Mouse (Mus musculus) heart, postnatal 14 days (tissue): ENCODE data around the gene Ifrd2. TPM values are rescaled to one million over a fixed set of nuclear protein-coding genes. Genes with fewer than 3 reads are reported as not detected.

Experiments used
- DNase-seq, 2 experiments: peaks; one replicate each; pipeline ENCODE4 v3.0.0; 2021 to 2022
- intact Hi-C: fragments of 180-260 bp; cut with DNase I; formaldehyde crosslinking; loops from one replicate; pipeline ENCODE4 v1.15.1; 2025
- total RNA-seq, 2 experiments: library from RNA; stranded (reverse); gene quantifications; 2 replicates each; pipeline ENCODE4 v1.2.3; 2021

The Ifrd2 gene
- total RNA-seq, 2 experiments from 2014 or later = 36.7 to 47.1 TPM

DNA sequence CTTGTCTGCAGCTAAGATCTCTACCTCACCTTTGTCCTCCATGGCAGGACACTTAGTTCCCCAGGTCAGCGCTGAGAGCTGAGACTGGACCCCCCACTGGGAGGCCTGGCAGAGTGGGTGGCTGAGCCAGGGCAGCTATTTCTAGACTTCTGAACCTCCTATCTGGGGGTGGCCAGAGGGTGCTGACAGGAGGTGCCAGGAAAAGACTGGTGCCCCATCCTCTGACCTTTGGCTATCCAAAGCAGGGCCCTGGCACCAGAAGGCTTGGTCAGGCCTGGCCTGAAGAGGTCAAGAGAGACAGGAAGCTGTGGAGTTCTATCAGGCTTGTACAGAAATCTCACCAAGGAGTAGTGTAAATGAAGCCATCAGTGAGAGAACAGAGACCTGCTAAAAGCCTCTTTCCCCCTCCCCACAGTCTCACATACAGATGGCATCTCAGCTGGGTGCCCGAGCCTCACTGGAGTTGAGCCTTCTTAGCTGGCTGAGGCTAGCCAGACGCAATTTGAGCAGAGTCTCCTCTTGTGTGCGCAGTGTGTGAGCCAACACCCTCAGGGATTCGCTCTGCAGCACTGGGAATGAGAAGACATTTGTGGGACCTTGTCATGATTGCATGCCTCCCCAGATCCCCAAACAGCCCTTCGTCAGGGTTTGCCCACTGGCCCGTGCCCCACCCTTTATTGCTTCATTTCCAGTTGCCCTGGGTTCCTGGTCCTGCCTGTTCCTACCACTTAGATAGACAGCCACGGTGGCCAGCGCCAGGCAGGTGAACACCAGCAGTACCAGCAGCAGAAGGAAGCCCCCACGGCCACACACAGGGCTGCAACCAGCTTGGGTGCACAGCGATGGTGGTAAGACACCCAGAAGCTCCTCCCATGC is 5.9 kb downstream of the Ifrd2 start:
- peak; percentile 49 to 63 for DNase-seq
- intact Hi-C loops = no loop called here

DNA sequence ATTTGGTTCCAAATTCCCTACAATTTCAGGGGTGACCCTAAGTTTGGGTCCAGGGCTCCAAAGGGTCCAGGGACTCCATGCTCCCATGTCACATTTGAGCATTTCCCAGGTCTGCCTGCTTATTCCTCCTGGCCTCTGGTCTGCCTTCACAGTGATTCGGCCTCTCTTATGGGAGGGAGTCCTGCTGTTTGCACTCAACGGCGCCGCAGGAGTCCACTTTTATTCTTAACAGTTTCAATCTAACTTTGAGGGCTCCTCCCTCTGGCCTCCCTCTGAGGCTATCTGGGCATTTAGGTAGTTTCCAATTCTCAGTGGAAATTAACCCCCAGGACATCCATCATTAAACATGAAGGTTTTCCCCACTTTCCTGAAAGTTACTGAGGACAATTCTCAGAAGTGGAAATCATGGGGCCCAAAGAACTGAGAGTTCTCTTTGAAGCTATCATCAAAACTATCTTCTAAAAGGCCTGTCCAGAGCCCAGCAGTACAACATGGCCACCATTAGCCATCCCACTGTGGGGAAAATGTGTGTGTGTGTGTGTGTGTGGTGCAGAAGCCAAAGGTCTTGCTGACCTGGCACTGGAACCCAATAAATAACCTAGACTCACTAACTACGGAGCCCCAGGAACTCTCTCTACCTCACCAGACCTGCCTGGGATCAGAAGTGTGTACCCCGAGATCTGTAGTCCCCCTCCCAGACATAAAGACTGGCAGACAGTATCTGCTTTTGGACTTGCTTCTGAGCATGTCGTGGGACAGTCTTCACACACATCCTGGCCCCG is 7.0 kb downstream of the Ifrd2 start:
- intact Hi-C loops = no loop called here
- no peak for DNase-seq

DNA sequence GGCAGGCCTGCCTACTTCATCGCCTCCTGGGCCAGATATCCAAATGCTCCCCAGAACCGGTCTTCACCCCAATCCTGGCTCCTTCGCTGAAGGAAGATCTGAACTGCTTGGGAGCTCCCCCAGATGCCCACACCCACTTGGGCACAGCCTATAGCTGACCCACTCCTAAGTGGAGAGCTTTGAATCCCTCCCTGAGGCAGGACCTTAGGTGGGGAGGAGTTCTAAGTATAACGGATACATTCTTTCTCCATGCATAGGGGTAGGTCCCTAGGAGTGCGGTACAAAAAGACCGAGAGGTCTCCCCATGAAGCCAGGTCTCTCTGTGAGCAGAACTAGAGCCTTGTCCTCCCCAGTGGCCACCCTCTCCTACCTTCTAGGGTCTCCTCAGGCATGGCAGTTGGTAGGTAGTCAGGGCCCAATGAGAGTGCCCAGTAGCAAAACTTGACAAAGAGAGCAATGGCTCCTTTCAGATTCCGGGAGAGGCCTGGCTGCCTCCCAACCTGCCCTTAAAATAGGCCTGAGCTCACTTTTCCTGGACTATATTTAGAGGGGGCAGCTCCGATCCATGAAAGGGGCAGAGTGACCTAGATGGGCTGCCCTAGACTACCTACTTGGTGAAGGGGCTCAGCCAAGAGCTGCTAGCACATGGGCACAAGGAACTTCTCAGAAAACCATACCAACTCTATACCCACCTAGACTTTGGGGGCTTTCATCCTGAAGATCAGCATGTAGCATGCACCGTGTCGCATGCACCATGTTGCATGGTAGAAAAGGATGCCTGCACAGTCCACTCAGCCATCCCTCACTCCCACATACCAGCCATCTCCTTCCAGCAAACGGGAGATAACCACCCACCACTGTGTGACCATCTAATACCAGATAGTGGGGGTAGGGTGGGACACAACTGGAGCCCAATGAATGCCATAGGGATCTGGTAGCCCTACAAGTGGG is 9.5 kb downstream of the Ifrd2 start:
- DNase-seq = peak; percentile 71 to 85
- intact Hi-C loops = no loop called here

DNA sequence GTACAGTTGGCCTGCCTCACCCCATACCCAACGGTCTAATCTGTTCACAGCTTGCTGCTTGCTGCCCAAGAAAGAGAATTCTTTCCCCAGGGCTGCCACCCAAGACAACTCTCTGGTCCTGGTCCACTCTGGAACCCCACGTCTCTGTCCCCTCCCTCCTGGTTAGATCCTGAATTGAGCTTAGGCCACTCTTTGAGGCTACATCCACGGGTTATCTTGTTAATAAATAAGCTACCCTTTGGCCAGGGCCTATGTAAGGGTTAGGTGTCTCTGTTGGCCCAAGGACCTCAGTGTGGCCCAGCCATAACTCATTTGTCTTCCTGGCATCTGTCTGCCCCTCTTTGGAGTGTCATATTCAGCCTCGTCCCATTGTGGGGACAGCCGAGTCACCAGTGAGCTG is 10.9 kb downstream of the Ifrd2 start:
- intact Hi-C loops = no loop called here
- DNase-seq = no peak

DNA sequence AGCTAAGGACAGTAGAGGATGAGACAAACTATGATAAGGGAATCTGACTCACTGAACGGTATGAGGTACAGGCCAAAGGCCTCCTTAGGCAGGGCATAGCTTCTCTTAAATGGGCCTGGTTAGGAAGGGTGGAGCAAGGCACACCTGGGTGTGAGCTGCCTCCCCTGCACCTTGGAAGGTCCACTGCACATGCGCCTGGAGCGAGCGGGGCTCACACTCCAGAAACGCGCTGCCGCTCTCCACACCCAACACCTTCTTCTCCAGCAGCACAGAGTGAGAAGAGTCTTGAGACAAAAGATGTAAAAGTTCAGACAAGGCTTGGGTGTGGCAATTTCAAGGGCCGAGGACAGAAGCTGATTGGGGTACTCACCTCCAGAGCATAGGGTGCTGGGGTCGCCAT is 12.0 kb downstream of the Ifrd2 start:
- intact Hi-C loops = no loop called here
- no peak for DNase-seq

DNA sequence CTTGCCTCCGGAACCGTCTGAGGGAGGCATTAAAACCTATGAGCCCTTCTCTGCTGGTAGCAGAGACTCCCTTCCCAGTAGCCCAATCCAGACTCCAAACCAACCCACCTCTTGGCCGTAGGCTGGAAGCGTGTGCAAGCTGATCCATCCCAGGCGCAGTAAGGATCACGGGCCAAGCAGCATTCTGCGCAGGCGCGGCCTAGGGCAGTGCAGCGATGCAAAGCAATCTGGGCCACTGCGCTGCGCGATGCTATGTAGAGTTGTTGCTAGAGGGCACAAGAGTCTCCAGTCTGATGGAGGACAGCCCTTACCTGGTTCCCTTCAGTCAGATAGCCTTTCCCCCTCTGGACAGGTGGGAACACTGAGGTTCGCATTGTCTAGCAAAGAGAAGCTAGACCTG is 12.4 kb downstream of the Ifrd2 start:
- intact Hi-C loops = no loop called here
- DNase-seq = peak in 1 of 2 experiments; percentile 52

DNA sequence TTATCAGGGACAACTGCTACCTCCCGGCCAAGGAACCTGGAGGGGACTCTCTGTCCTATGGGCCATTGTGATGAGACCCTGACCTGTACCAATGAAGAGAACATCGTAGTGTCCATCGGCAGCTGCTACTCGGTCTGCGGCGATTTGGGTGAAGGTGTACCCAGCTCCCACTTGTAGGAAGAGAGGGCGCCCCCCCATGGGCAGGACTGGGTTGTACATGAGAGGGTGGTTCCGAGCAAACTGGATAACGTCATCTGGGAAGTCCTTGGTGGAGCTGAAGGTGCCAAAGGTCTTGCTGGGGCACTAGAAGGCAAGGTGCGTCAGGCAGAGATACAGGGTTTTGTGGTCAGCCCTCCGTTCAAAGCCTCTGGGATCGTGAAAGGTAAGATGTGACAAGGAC is 13.3 kb downstream of the Ifrd2 start:
- no peak for DNase-seq
- intact Hi-C loops = no loop called here

DNA sequence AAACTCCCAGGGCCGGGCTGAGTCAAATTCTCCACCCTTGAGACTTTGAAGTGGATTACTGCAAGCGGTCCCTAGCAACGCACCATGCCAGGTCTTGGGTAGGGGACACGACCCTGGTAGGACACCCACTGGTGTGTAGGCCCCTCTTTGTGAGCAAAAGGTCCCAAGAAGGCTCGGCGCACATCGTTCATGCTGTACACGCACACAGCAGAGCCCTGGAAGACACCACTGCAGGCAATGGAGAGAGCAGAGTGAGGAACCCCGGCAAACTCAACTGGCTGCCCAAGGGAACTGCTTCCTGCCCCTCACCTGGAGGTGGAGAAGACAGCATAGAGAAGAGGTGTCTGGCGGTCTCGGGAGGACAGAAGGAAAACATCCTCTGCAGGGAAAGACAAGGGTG is 13.8 kb downstream of the Ifrd2 start:
- no peak for DNase-seq
- intact Hi-C loops = no loop called here

DNA sequence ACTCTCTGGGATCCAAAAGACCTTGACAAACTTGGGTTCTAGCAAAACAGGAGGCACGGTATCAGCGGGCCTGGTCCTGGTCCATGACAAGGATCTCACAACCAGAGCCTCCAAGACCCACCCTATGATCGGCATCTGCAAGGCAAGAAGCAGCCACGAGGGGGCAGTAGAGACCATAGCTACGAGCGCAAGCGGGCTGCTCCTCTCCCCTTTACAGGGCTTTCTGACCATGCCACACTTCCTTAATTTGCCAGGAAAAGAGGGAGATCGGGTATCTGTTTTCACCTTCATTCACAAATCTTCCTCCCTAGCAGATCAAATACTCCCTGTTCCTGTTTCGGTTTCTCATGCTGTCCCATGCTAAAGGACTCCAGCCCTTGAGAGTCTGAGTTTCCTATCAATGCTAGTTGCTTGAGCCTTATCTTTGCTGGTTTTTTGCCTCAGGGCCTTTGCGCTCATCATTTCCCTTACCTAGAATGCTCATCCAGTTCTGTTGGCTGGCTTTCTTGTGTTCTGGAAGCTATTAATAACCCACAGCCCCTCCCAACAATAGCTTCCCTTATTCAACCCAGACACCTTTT is 14.7 kb downstream of the Ifrd2 start:
- DNase-seq = peak; percentile 93 to 98
- intact Hi-C loops = loop anchor here (1.0 to 2.0 kb wide), 2 partner anchors 25 to 42 kb away; no protein-coding TSS in a partner anchor

DNA sequence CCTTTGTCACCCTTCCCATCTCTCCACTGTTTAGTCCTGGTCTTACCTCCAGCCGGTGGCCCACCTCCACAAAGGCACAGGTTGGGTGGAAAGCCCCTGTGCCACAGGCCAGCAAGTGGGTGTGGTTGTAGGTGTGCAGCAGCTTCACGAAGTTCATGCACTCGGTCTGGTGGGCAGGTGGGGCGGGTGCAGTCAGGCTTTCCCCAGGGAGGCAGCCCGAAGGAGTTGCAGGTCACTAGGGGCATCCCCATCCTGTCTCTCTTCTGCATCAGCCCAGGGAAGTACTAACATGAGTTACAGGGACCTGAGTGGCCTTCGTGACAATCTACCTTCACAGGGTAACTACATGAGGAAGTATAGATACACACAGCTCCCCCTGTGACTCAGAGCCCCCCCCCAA is 15.8 kb downstream of the Ifrd2 start:
- intact Hi-C loops = loop anchor here (2.0 kb wide), 1 partner anchor 24 kb away; no protein-coding TSS in a partner anchor
- DNase-seq = no peak

DNA sequence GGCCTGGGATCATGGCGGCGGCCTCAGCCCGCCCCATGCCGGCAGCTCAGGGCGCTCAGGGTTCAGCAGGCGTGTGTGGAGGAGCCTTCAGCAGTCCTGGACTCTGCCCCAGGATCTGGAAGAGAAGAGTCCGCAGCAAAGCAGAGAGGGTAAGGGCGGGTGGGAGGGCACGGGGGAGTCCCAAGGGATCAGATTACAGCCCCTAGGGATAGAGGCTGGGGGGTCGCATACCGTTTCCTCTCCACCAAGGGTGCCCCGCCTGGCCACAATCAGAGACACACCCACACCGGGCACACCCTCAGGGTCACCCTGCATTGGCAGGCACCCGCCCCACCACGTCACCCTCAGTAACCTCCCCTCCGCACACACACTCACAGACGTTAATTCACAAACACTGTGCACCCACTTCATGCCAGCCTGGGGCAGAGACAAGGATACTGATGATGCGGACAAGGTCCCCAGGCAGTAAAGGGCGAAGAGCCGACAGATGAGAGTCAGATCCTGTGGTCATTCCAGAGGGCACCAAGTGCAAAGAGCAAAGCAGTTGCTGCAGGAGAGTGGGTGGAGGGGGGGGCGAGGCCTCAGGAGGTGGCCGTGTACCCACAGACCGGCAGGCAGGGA is 17.7 kb downstream of the Ifrd2 start:
- DNase-seq = no peak
- intact Hi-C loops = no loop called here

DNA sequence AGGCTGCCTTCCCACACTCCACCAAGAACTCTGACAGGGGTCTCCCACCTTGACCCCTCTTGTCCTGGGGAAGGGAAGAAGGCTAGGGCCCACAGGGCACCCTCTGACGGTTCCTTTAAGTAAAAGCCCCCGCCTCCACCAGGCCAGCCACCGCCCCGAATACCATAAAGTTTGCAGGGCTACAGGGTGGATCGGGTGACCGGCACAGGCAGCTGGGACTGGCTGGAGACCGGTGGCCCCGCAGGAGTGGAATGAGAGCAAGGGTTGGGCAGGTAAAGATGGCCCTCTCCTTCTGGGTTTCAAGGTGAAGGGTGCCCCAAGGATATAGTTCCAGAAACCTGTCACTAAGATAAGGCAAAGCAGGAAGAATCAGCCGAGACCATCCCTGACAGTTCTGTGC is 19.1 kb downstream of the Ifrd2 start:
- intact Hi-C loops = no loop called here
- DNase-seq = peak in 1 of 2 experiments; percentile 49

DNA sequence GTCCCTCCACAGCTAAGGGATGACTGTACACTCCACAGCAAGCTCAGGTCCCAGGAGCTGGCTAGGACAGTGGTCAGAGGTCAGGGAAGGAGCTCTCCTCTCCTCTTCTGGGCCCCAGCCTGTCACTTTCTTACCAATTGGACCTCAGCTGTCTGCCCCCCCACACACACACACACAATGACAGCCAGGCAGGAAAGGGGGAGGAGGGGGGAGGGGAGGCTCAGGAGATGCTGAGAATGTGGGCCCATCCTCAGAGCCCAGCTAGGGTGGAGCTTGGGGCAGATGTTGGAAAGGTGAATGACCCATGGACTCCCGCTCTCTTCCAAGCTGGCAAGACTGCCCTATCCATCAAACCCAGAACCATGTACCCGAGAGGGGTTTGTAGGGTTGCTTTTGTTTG is 19.6 kb downstream of the Ifrd2 start:
- intact Hi-C loops = no loop called here

DNA sequence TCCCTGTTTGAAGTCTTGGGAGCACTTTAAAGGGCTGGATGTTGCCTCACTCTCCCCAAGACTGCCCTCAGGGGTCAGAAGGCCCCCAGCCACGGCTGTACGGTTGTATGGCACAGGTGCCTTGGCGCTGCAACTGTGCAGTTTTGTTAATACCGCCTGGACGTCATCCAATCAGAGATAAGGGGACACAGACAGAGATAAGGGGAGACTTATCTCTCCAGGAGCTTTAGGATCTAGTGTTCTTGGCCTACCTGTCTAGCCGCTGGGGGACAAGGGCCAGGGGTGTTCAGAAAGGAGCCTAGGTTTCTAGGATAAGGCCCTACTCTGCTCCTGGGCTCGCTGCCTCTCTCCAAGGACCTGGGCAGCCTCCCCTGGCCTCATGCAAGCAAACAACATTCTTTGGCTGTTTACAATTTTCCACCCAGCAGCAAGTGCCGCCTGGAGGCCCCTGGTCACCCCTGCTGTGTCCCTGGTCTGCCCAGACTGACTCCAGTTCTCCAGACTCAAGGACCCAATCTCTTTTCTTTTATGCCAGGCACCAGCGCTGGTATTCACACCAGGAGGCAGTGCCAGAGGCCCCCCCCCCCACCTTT is 20.3 kb downstream of the Ifrd2 start:
- intact Hi-C loops = no loop called here
- no peak for DNase-seq

More for the DNA sequence above, 19.6 kb downstream of the Ifrd2 start:
- DNase-seq = no peak

DNA sequence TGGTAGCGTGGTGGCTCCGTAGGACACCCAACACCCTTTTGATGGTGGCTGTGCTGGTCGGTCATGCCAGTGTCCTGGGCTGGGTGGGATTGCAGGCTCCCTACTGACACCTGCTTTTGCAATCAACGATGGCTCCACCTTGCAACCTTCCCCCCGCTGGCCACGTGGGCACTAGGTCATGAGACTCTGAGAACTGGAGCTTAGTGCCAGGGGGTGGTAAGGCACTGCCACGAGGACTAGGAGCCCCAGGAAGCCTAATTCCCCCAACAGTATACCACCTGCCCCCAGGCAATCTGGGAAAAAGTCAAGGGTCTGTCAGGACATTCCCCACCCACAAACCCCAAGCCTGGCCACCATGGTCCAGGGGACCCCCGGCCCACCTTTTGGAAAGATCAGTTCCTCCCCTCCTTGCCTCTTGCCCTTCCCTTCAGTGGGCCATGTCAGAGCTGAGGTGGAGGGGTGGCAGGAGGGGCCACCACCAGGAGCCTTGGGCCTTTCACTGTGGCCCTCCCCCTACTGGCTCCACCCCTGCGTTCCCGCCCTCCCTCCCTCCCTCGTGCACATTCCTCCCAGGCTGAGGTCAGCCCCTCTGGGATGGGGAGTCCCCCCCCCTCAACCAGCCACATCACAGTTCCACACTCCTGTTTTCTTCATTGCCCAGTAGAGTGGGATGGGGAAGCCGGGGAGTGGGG is 21.4 kb downstream of the Ifrd2 start, which contains the start of gene Sema3b:
Gene Sema3b, minus strand, starts transcription at position 489 of the 692 bp plus-strand sequence.
- intact Hi-C loops = no loop called here
- DNase-seq = no peak

DNA sequence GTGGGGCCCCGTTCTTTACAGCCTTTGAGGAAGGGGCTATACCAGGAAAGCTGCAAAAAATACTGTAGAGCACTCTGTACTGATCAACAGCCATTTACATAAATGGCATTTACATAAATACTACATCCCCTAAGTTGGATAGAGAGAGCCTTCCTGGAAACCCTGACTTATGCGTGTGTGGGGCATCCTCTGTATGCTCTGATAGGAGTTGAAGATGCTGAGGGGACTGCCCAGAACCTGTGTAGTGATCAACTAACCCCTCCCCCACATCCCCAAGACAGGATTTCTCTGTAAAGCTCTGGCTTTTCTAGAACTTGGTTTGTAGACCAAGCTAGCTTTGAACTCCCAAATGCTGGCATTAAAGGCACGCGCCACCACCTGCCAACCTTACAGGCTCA is 22.0 kb downstream of the Ifrd2 start:
- intact Hi-C loops = no loop called here
- no peak for DNase-seq

DNA sequence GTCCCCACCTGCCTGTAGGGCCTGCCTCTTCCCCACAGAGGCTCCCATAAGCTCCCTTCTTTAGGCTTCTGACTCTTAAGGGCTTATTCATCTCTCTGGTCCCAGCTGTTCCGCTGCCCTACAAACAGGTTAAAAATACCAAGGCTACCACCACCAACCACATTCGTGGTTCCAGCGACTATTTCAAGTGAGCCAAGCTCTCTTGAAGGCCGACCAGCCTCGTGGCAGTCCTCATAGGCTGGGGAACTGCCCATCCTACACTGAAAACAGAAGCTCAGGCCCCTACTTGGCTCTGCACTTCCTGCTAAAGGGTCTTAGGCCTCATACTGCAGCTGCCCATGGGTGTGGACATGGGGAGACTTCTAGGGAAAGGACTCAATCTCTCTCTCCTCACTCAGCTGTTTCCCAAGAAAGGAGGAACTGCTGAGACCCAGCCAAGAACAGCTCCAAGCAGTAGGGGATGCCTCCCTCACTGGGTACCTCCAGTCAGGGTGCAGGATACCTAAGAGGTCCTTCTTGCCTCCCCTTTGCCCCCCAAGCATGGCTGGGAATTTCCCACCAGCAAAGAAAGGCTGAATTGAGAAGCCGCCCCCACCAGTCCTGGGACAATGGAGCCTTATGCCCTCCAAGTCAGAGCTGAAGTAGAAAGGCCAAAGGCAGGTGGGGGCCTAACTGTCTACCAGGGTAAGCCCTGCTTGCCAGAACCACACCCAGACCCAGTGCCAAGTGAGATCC is 24.2 kb downstream of the Ifrd2 start:
- no peak for DNase-seq
- intact Hi-C loops = no loop called here
